Mouse (Mus musculus) cortical plate, adult 2 months (tissue): ENCODE results near the gene Cyp4f37.

Experiments used
- CTCF ChIP-seq: fragments of 200-500 bp; IDR thresholded peaks from 2 replicates; pipeline ENCODE4 v1.5.1; 2011; ENCODE audit warnings: mild to moderate bottlenecking, control low read depth, low read length; ENCODE audit not compliant: insufficient read depth; ENCODE audit errors: extremely low read depth
- POLR2A ChIP-seq: fragments of 200-500 bp; IDR thresholded peaks from 2 replicates; pipeline ENCODE4 v1.6.1; 2011; ENCODE audit warnings: mild to moderate bottlenecking, low read length, control low read depth; ENCODE audit not compliant: insufficient read depth; ENCODE audit errors: extremely low read depth

GRCm38 (mm10) chr17:32596494-32596893, 24.6 kb upstream of the Cyp4f37 start:
- TF ChIP-seq POLR2A (no peak), CTCF (no peak)
